Mouse (Mus musculus): ENCODE measurements around the gene Mfn2.

GRCm38 (mm10) chr4:147824389-147824788 lies 80.1 kb downstream of the Mfn2 start:
- TF ChIP-seq POLR2A (IDR thresholded peaks at IDR 0.05; ENCODE audit: control insufficient read depth, low read depth, low read length) (no peak), CTCF (IDR thresholded peaks at IDR 0.05; ENCODE audit: control insufficient read depth, insufficient read depth, insufficient replicate concordance, low read depth, low read length) (no peak)
